In genomic region chr17:83219351-83220287, GRCm38 (mm10) we compare ENCODE assay signal across 10 mouse cellular contexts. TPM values are rescaled to one million over a fixed set of nuclear protein-coding genes. Genes with fewer than 3 reads are reported as not detected.
DNase-seq lines count a peak whose midpoint lies in the region; ATAC-seq and TF ChIP-seq lines count a peak whose summit lies in the region.
"Had no signal": no experiment of that assay in that cellular context is flagged by ENCODE, and none has a peak within 500 bp of the region (broad histone marks: within the 10 kb centered on the region; RNA-seq: fewer than 3 reads in every experiment).

No protein-coding gene starts in this region.

- no peaks in the 10 kb centered on the region for H3K9me3 ChIP-seq in forebrain, embryonic 10.5 days
- no peaks in the 10 kb centered on the region for H3K9me3 ChIP-seq in forebrain, postnatal 0 days (ENCODE audit: low read length)
- no peaks in the 10 kb centered on the region for H3K9me3 ChIP-seq in forebrain, embryonic 13.5 days (replicated peaks)
- no peaks in the 10 kb centered on the region for H3K9me3 ChIP-seq in intestine, embryonic 14.5 days (ENCODE audit: control insufficient read depth, low read length)
- H3K9me3 ChIP-seq in lung, postnatal 0 days (ENCODE audit: low read length), result no peaks in the 10 kb centered on the region
- H3K9me3 ChIP-seq: midbrain, embryonic 15.5 days had no signal

- H3K4me3 ChIP-seq in forebrain, embryonic 10.5 days, result peak overlapping the region; percentile 78; the same call in 1 of the 2 replicates
- no peak overlapping the region for H3K4me3 ChIP-seq in forebrain, postnatal 0 days (ENCODE audit: low read depth, low read length)
- H3K4me3 ChIP-seq in forebrain, embryonic 13.5 days, result no peak overlapping the region
- H3K4me3 ChIP-seq in intestine, embryonic 14.5 days (ENCODE audit: low read depth, low read length), result peak overlapping the region; percentile 89
- H3K4me3 ChIP-seq in lung, postnatal 0 days (ENCODE audit: low read depth, low read length), result no peak overlapping the region
- H3K4me3 ChIP-seq: midbrain, embryonic 15.5 days had no signal

- ATAC-seq in forebrain, postnatal 0 days, result no peak
- no peak for ATAC-seq in forebrain, embryonic 13.5 days
- ATAC-seq in intestine, embryonic 14.5 days (replicated peaks; ENCODE audit: low FRiP score, low TSS enrichment, low read depth), result no peak
- no peak for ATAC-seq in lung, postnatal 0 days
- ATAC-seq: midbrain, embryonic 15.5 days had no signal

- H3K4me2 ChIP-seq in forebrain, postnatal 0 days (ENCODE audit: low read depth), result no peak overlapping the region; the same call in 1 of the 2 replicates
- H3K4me2 ChIP-seq in forebrain, embryonic 13.5 days, result peak overlapping the region; percentile 91
- H3K4me2 ChIP-seq in intestine, embryonic 14.5 days (ENCODE audit: low read length), result peak overlapping the region; percentile 89
- H3K4me2 ChIP-seq in lung, postnatal 0 days (replicated peaks; ENCODE audit: low read depth, low read length), result no peak overlapping the region

- 0 out of 2 replicates have a peak overlapping the region, but pooled peaks have one; percentile 57 for H3K27ac ChIP-seq in forebrain, embryonic 10.5 days
- no peak overlapping the region for H3K27ac ChIP-seq in forebrain, postnatal 0 days (ENCODE audit: low read depth, low read length)
- H3K27ac ChIP-seq in forebrain, embryonic 13.5 days, result no peak overlapping the region
- peak overlapping the region; percentile 19 for H3K27ac ChIP-seq in intestine, embryonic 14.5 days (ENCODE audit: low read depth)
- H3K27ac ChIP-seq in lung, postnatal 0 days (ENCODE audit: low read length), result 0 out of 2 replicates have a peak overlapping the region, but pooled peaks have one; percentile 9
- H3K27ac ChIP-seq: midbrain, embryonic 15.5 days had no signal

- no peak for TF ChIP-seq EP300 in lung, postnatal 0 days (IDR thresholded peaks at IDR 0.05)

- no peak overlapping the region for H3K9ac ChIP-seq in forebrain, postnatal 0 days
- H3K9ac ChIP-seq in forebrain, embryonic 13.5 days, result no peak overlapping the region; the same call in 1 of the 2 replicates
- H3K9ac ChIP-seq in intestine, embryonic 14.5 days (ENCODE audit: low read length), result peak overlapping the region; percentile 98
- no peak overlapping the region for H3K9ac ChIP-seq in lung, postnatal 0 days (replicated peaks; ENCODE audit: low read depth)
- H3K9ac ChIP-seq: midbrain, embryonic 15.5 days had no signal

- TF ChIP-seq CTCF in forebrain, postnatal 0 days (IDR thresholded peaks at IDR 0.05; ENCODE audit: low read depth), result no peak
- TF ChIP-seq CTCF in lung, postnatal 0 days (IDR thresholded peaks at IDR 0.05), result no peak

- peaks cover 83% of the 10 kb centered on the region for H3K27me3 ChIP-seq in forebrain, embryonic 10.5 days (ENCODE audit: poor library complexity, severe bottlenecking)
- no peaks in the 10 kb centered on the region for H3K27me3 ChIP-seq in forebrain, postnatal 0 days (ENCODE audit: insufficient read depth, low read length)
- H3K27me3 ChIP-seq in forebrain, embryonic 13.5 days, result no peaks in the 10 kb centered on the region
- H3K27me3 ChIP-seq in intestine, embryonic 14.5 days (replicated peaks; ENCODE audit: control insufficient read depth, insufficient read depth, low read length), result no peaks in the 10 kb centered on the region
- H3K27me3 ChIP-seq in lung, postnatal 0 days (replicated peaks; ENCODE audit: insufficient read depth, low read length), result no peaks in the 10 kb centered on the region

- DNase-seq in forebrain, embryonic 10.5 days (ENCODE audit: extremely low spot score, low spot score), result no peak
- DNase-seq in forebrain, postnatal 0 days, result no peak
- no peak for DNase-seq in intestine, embryonic 14.5 days (ENCODE audit: low spot score)
- peak; percentile 43 for DNase-seq in lung, postnatal 0 days (ENCODE audit: low spot score)
- DNase-seq in layer of hippocampus, postnatal 14 days (ENCODE audit: low spot score in 2 of 2), result no peak
- no peak for DNase-seq in left cerebral cortex, postnatal 14 days (ENCODE audit: low spot score in 2 of 2)
- DNase-seq in B cell, adult 2 months, result no peak
- DNase-seq: gastrocnemius, postnatal 25 days had no signal

- intact Hi-C loops in left cerebral cortex, postnatal 14 days (cut with DNase I), result loop anchor here (10.0 kb wide), 1 partner anchor 95 kb away; no protein-coding TSS in a partner anchor

- peaks cover 38% of the 10 kb centered on the region for H3K36me3 ChIP-seq in forebrain, embryonic 10.5 days (replicated peaks)
- peaks cover 9% of the 10 kb centered on the region; the same call in 1 of the 2 replicates for H3K36me3 ChIP-seq in forebrain, postnatal 0 days (ENCODE audit: insufficient read depth)
- H3K36me3 ChIP-seq in forebrain, embryonic 13.5 days (ENCODE audit: poor library complexity, severe bottlenecking), result peaks cover 40% of the 10 kb centered on the region
- H3K36me3 ChIP-seq in intestine, embryonic 14.5 days (ENCODE audit: control insufficient read depth, insufficient read depth, low read length), result peaks cover 45% of the 10 kb centered on the region
- H3K36me3 ChIP-seq in lung, postnatal 0 days (ENCODE audit: insufficient read depth, low read length), result peaks cover 6% of the 10 kb centered on the region; the same call in 1 of the 2 replicates
- H3K36me3 ChIP-seq: midbrain, embryonic 15.5 days had no signal

- 63% methylated on average over 14 of the region's 14 CpGs for WGBS in forebrain, embryonic 10.5 days
- WGBS in forebrain, postnatal 0 days, result 66% methylated on average over 14 of the region's 14 CpGs
- WGBS in forebrain, embryonic 13.5 days, result 71% methylated on average over 14 of the region's 14 CpGs
- 38% methylated on average over 14 of the region's 14 CpGs for WGBS in intestine, embryonic 14.5 days
- 54% methylated on average over 14 of the region's 14 CpGs for WGBS in lung, postnatal 0 days

- peaks cover 93% of the 10 kb centered on the region for H3K4me1 ChIP-seq in forebrain, embryonic 10.5 days
- H3K4me1 ChIP-seq in forebrain, postnatal 0 days (ENCODE audit: insufficient read depth), result peaks cover 29% of the 10 kb centered on the region
- H3K4me1 ChIP-seq in forebrain, embryonic 13.5 days, result peaks cover 53% of the 10 kb centered on the region
- peaks cover 58% of the 10 kb centered on the region for H3K4me1 ChIP-seq in intestine, embryonic 14.5 days (replicated peaks; ENCODE audit: control insufficient read depth, insufficient read depth, low read length)
- peaks cover 19% of the 10 kb centered on the region; the same call in 1 of the 2 replicates for H3K4me1 ChIP-seq in lung, postnatal 0 days (ENCODE audit: insufficient read depth, low read depth, low read length)

RNA-seq across cellular contexts. Expression of gene Pkdcc, which starts 4.5 kb away (rescaled TPM):
- 6.2 and 6.6 TPM in 2 replicates for polyA plus RNA-seq in forebrain, embryonic 10.5 days (2016; fragmentation: Nextera tagmentation; extraction: Ambion mirVana)
- 41.7 and 57.9 TPM in 2 replicates for total RNA-seq in forebrain, postnatal 0 days (2014; rRNA removed)
- 3.8 and 4.1 TPM in 2 replicates for polyA plus RNA-seq in forebrain, postnatal 0 days (2015; fragmentation: Nextera tagmentation; extraction: Ambion mirVana)
- 6.3 and 7.0 TPM in 2 replicates for polyA plus RNA-seq in forebrain, embryonic 13.5 days (2015; fragmentation: Nextera tagmentation; extraction: Ambion mirVana)
- polyA plus RNA-seq in intestine, embryonic 14.5 days (2014; fragmentation: Nextera tagmentation; extraction: Ambion mirVana), result 33.3 and 44.2 TPM in 2 replicates
- polyA plus RNA-seq in lung, postnatal 0 days (2015; fragmentation: Nextera tagmentation; extraction: Ambion mirVana), result 3.6 and 3.9 TPM in 2 replicates
- total RNA-seq in layer of hippocampus, postnatal 14 days (2021), result 10 to 100 TPM; 18.6 to 21.3 TPM
- total RNA-seq in left cerebral cortex, postnatal 14 days (2021), result 10 to 100 TPM; 15.6 to 20.2 TPM

Comparison
In these comparisons a context has a peak if more than half of its experiments do, and no peak if none do; other contexts are left out.
1. H3K27ac ChIP-seq: peak in forebrain, embryonic 10.5 days (single experiment), intestine, embryonic 14.5 days (single experiment) and lung, postnatal 0 days (single experiment); none in forebrain, postnatal 0 days (single experiment) and forebrain, embryonic 13.5 days (single experiment).
2. H3K4me3 ChIP-seq: peak in forebrain, embryonic 10.5 days (single experiment) and intestine, embryonic 14.5 days (single experiment); none in forebrain, postnatal 0 days (single experiment), forebrain, embryonic 13.5 days (single experiment) and lung, postnatal 0 days (single experiment).
3. H3K4me2 ChIP-seq: peak in forebrain, embryonic 13.5 days (single experiment) and intestine, embryonic 14.5 days (single experiment); none in forebrain, postnatal 0 days (single experiment) and lung, postnatal 0 days (single experiment).